Mouse (Mus musculus): Measurements from ENCODE around the gene Ddx19b.

DNA sequence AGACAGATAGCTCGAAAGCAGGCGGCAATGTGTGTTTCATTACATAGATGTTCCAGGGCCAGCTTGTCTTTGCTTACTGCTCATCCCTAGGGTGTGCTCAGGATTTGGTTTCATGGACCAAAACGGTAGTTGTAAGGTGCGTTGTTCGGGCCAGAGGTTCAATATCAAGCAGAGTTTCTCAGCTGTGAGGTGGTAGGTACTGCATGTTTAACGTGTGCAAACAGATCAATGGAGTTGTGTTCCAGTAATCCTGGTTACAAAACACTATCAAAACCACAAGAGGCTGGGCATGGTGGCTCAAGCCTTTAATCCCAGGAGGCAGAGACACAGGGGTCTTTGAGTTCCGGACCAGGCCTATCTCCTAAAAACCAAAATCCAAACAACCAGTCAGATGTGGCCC lies 17.6 kb upstream of the Ddx19b start:
- TF ChIP-seq CTCF (IDR thresholded peaks at IDR 0.05; ENCODE audit: borderline replicate concordance, extremely low read depth, insufficient read depth, insufficient read length) (no peak), POLR2A (IDR thresholded peaks at IDR 0.05; ENCODE audit: borderline replicate concordance, extremely low read depth, insufficient read depth, insufficient read length, poor library complexity, severe bottlenecking) (no peak)

All from brain, embryonic 14.5 days (tissue).